Comparison of ENCODE assay signal across 30 mouse cellular contexts in the genomic region with DNA sequence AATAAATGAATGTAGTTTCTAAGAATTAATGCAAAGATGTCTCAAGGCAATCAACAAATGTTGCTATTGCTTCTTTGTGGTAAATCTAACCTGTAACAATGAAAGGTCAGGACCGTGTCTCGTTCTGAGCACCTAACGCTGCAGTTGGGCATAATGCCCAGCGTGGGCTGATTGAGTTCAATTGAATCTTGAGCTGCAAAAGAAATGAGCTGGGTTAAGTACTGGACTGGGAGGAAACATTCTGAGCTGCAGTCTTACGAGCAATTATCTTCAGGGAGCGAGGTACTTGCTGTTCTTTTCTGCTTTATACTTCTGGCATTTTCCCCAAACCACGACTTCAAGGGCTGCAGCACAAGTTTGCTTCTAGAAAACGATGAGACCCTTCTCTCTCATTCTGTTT. TPM values are rescaled to one million over a fixed set of nuclear protein-coding genes. Genes with fewer than 3 reads are reported as not detected.
A peak's percentile ranks its signal among the peaks of the same experiment; 100 is the strongest.
DNase-seq lines count a peak whose midpoint lies in the region; ATAC-seq lines count a peak whose summit lies in the region.
"Had no signal": no experiment of that assay in that cellular context is flagged by ENCODE, and none has a peak within 500 bp of the region (broad histone marks: within the 10 kb centered on the region; RNA-seq: fewer than 3 reads in every experiment).

No protein-coding gene starts in this region.

- no peak overlapping the region for H3K27ac ChIP-seq in kidney, embryonic 14.5 days (ENCODE audit: low read depth, low read length)
- H3K27ac ChIP-seq in midbrain, embryonic 10.5 days (replicated peaks): no peak overlapping the region
- H3K27ac ChIP-seq: embryonic facial prominence, embryonic 13.5 days; gastrocnemius, adult 2 months; hindbrain, embryonic 13.5 days; limb, embryonic 13.5 days had no signal

- no peaks in the 10 kb centered on the region for H3K9me3 ChIP-seq in kidney, embryonic 14.5 days (ENCODE audit: control insufficient read depth, low read length)
- H3K9me3 ChIP-seq in midbrain, embryonic 10.5 days (replicated peaks): no peaks in the 10 kb centered on the region
- H3K9me3 ChIP-seq: embryonic facial prominence, embryonic 13.5 days; heart, embryonic 12.5 days; hindbrain, embryonic 13.5 days; limb, embryonic 13.5 days had no signal

- no peaks in the 10 kb centered on the region for H3K36me3 ChIP-seq in kidney, embryonic 14.5 days (ENCODE audit: control insufficient read depth, insufficient read depth, low read length)
- no peaks in the 10 kb centered on the region for H3K36me3 ChIP-seq in midbrain, embryonic 10.5 days
- H3K36me3 ChIP-seq: embryonic facial prominence, embryonic 13.5 days; heart, embryonic 12.5 days; hindbrain, embryonic 13.5 days; limb, embryonic 13.5 days had no signal

- no peaks in the 10 kb centered on the region for H3K4me1 ChIP-seq in kidney, embryonic 14.5 days (ENCODE audit: control insufficient read depth, insufficient read depth, low read length)
- H3K4me1 ChIP-seq in midbrain, embryonic 10.5 days: no peaks in the 10 kb centered on the region
- H3K4me1 ChIP-seq: embryonic facial prominence, embryonic 13.5 days; heart, embryonic 12.5 days; hindbrain, embryonic 13.5 days; limb, embryonic 13.5 days had no signal

- H3K27me3 ChIP-seq in kidney, embryonic 14.5 days (ENCODE audit: control insufficient read depth, insufficient read depth, low read length): no peaks in the 10 kb centered on the region
- no peaks in the 10 kb centered on the region for H3K27me3 ChIP-seq in midbrain, embryonic 10.5 days (ENCODE audit: low read depth, poor library complexity, severe bottlenecking)
- H3K27me3 ChIP-seq: embryonic facial prominence, embryonic 13.5 days; heart, embryonic 12.5 days; hindbrain, embryonic 13.5 days; limb, embryonic 13.5 days had no signal

- no peak overlapping the region for H3K9ac ChIP-seq in kidney, embryonic 14.5 days (ENCODE audit: low read depth, low read length)
- H3K9ac ChIP-seq: embryonic facial prominence, embryonic 13.5 days; forebrain, postnatal 0 days; heart, embryonic 12.5 days; hindbrain, embryonic 13.5 days; limb, embryonic 13.5 days; lung, embryonic 14.5 days had no signal

- peak; percentile 27 for DNase-seq in kidney, adult 18-20 months
- peak; percentile 16 for DNase-seq in urinary bladder, postnatal 14 days (ENCODE audit: low spot score)
- no peak for DNase-seq in urinary bladder, postnatal 10 days (ENCODE audit: low spot score)
- DNase-seq in ovary, postnatal 36 days (ENCODE audit: low spot score): peak; percentile 14
- no peak for DNase-seq in layer of hippocampus, postnatal 25 days (ENCODE audit: extremely low spot score in 1 of 2, low spot score in 1 of 2)
- no peak for DNase-seq in midbrain, embryonic 10.5 days (ENCODE audit: low spot score)
- DNase-seq: cerebellum, adult 11 months; cerebellum, postnatal 10 days; forebrain, postnatal 0 days; gastrocnemius, adult 2 months; layer of hippocampus, postnatal 36 days; lung, embryonic 14.5 days; lung, postnatal 36 days; right cerebral cortex, adult 18-20 months; spleen, adult 18-20 months; thymus, adult 2 months had no signal

- H3K4me2 ChIP-seq in kidney, embryonic 14.5 days (replicated peaks; ENCODE audit: low read depth, low read length): no peak overlapping the region
- H3K4me2 ChIP-seq: embryonic facial prominence, embryonic 13.5 days; heart, embryonic 12.5 days; hindbrain, embryonic 13.5 days; limb, embryonic 13.5 days; lung, embryonic 14.5 days had no signal

- ATAC-seq in kidney, embryonic 14.5 days (ENCODE audit: low FRiP score, low TSS enrichment): no peak
- ATAC-seq: forebrain, postnatal 0 days had no signal

- WGBS in kidney, embryonic 14.5 days: 89% methylated on average over 8 of the region's 8 CpGs
- WGBS in midbrain, embryonic 10.5 days: 84% methylated on average over 8 of the region's 8 CpGs

- no peak overlapping the region for H3K4me3 ChIP-seq in kidney, embryonic 14.5 days (ENCODE audit: low read length)
- H3K4me3 ChIP-seq in midbrain, embryonic 10.5 days: no peak overlapping the region
- H3K4me3 ChIP-seq: embryonic facial prominence, embryonic 13.5 days; heart, embryonic 12.5 days; hindbrain, embryonic 13.5 days; limb, embryonic 13.5 days had no signal

RNA-seq across cellular contexts. Expression of a gene that starts 38.0 kb away (rescaled TPM):
- polyA plus RNA-seq in kidney, embryonic 14.5 days (2014; fragmentation: Nextera tagmentation; extraction: Ambion mirVana): not detected in 2 replicates
- not detected for total RNA-seq in layer of hippocampus, postnatal 25 days (2021)
- polyA plus RNA-seq in midbrain, embryonic 10.5 days (2016; fragmentation: Nextera tagmentation; extraction: Ambion mirVana): not detected in 2 replicates
- total RNA-seq: forebrain, postnatal 0 days; gastrocnemius, adult 2 months; granulocyte monocyte progenitor cell, adult 5-6 weeks; heart, postnatal 25 days; layer of hippocampus, adult 18-20 months; layer of hippocampus, postnatal 36 days; left cerebral cortex, postnatal 14 days; megakaryocyte-erythroid progenitor cell, adult 5-6 weeks; neutrophil, adult 5-6 weeks had no signal
- polyA plus RNA-seq: C2C12; forebrain, postnatal 0 days; heart, embryonic 12.5 days; hindbrain, embryonic 13.5 days; intestine, embryonic 14.5 days; limb, embryonic 13.5 days; lung, embryonic 14.5 days; midbrain, postnatal 0 days had no signal

RNA-seq across cellular contexts. Expression of a gene that starts 47.7 kb away (rescaled TPM):
- polyA plus RNA-seq in kidney, embryonic 14.5 days (2014; fragmentation: Nextera tagmentation; extraction: Ambion mirVana): not detected in 2 replicates
- total RNA-seq in layer of hippocampus, postnatal 25 days (2021): not detected
- not detected in 2 replicates for polyA plus RNA-seq in midbrain, embryonic 10.5 days (2016; fragmentation: Nextera tagmentation; extraction: Ambion mirVana)
- total RNA-seq: forebrain, postnatal 0 days; gastrocnemius, adult 2 months; granulocyte monocyte progenitor cell, adult 5-6 weeks; heart, postnatal 25 days; layer of hippocampus, adult 18-20 months; layer of hippocampus, postnatal 36 days; left cerebral cortex, postnatal 14 days; megakaryocyte-erythroid progenitor cell, adult 5-6 weeks; midbrain, postnatal 0 days; neutrophil, adult 5-6 weeks had no signal
- polyA plus RNA-seq: C2C12; embryonic facial prominence, embryonic 13.5 days; forebrain, postnatal 0 days; heart, embryonic 12.5 days; hindbrain, embryonic 13.5 days; limb, embryonic 13.5 days; lung, embryonic 14.5 days; midbrain, postnatal 0 days had no signal

Comparison
In these comparisons a context has a peak if more than half of its experiments do, and no peak if none do; other contexts are left out.
1. DNase-seq: peak in kidney, adult 18-20 months (single experiment), urinary bladder, postnatal 14 days (single experiment) and ovary, postnatal 36 days (single experiment); none in urinary bladder, postnatal 10 days (single experiment), layer of hippocampus, postnatal 25 days (0 of 2) and midbrain, embryonic 10.5 days (single experiment).